Mouse (Mus musculus) adrenal gland (tissue): ENCODE results near the gene Nphp3.

Source experiments
- intact Hi-C: fragments of 180-260 bp; cut with DNase I; formaldehyde crosslinking; loops from one replicate; pipeline ENCODE4 v1.15.1; 2025
- long read RNA-seq, 2 experiments: library from polyadenylated mRNA; unstranded; transcript quantifications; one replicate each; pipeline ENCODE4 v2.0.0; 2020; ENCODE audit warnings: borderline replicate concordance in 1 of 2; ENCODE audit not compliant: insufficient replicate concordance in 1 of 2

Nphp3 gene
- long read RNA-seq, experiment 1, partial matches to known transcripts, result 1 of 1 reads
- long read RNA-seq, experiment 1, other reads (novel, unspliced or antisense), result 0 of 1 reads
- long read RNA-seq, experiment 2, partial matches to known transcripts, result 2 of 2 reads
- long read RNA-seq, experiment 2, other reads (novel, unspliced or antisense), result 0 of 2 reads

DNA sequence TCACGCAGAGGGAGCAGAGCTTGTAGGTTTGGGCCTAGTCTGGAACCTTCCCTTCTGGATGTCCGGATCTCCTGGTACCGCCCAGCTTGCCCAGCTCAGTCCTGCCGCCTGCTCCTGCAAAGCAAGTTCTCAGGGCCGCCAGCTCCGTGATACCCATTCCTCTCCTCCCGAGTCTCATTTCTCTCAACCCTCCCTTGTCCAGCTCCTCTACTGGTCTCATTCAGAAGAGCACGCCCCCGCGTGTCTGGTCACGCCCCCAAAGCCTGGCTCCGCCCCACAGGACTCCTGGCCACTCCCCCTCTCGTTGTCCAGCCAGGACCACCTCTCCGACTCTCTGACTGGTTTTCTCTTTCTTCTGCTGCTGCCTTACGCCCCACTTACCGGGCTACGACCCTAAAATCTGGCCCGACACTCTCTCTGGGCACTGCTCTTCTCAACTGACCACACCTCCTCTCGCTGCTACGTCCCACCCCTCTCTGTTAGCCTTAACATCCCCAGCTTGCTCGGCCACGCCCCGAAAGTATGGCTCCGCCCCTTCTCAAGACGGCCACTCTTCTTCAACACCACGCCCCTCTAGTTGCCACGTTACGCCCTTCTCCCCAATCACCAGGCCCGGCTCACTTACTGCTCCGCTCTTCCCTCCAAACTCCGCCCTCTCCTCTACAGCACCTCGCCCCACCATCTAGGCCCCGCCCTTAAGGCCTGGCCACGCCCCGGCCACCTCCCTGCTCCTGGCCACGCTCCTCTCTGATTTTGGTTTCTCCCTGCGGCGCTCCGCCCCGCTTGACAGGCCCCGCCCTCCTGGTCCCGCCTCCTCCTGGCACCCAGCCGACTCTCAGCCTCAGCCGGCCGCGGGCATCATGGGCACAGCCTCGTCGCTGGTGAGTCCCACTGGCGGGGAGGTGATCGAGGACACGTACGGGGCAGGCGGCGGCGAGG is at the start of gene Nphp3:
Gene Nphp3, plus strand, starts transcription at position 624 of the 939 bp plus-strand sequence.
- intact Hi-C loops, result no loop called here

DNA sequence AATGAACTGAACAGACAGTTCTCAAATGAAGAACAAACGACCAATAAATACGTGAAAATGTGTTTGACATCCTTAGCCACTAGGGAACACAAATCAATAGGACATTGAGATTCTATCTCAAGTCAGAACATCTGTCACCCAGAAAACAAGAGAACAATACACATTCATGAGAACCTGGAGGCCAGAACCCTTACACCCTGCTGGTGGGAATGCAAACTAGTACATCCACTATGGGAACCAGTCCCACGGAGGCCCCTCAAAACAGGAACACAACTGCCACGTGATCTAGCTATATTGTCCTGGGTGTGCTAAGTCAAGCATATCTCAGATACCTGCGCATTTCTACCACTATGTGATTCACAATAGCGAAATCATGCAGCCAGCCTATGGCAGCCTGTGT is 43.6 kb upstream of the Nphp3 start:
- intact Hi-C loops, result no loop called here

DNA sequence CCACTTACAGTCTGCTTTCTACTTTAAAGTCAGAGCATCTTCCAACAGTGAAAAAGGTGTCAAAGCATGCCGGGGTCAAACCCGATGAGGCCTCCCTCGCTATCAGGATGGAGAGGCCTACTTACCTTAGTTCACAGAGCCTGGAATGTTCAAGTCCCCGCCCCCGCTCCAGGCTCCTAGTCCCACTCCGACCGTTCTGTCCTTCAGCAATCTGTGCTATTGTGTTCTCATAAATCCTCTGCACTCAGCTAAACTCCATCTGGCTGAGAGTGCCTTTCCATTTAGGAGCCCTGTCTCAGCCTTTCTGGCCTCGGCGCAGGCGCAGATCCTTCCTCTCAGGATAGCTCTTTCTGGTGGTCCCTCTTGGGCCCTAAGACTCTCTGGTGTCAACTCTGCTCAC is 42.4 kb upstream of the Nphp3 start:
- intact Hi-C loops, result no loop called here

DNA sequence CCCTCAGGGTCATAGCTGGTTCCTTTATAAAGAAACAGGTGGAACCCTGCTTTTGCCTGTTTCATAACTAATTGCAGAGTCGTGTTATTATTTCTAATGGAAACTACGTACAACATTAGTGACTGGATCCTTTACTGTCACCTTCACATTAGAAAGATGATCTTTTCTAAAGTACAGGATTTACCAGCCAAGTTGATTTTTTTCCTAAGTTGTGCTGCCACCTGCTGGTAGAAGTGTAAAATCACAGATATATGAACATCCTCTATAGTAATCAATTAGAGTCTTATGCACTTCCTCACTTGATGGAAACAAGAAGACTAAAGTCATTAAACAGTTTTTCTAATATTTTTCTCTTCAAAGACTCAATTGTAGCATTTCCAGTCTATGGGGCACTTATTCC is 5.8 kb upstream of the Nphp3 start:
- intact Hi-C loops, result loop anchor here (2.0 to 5.0 kb wide), 3 partner anchors 234 to 506 kb away; partner anchors contain the start of gene Tmem108

DNA sequence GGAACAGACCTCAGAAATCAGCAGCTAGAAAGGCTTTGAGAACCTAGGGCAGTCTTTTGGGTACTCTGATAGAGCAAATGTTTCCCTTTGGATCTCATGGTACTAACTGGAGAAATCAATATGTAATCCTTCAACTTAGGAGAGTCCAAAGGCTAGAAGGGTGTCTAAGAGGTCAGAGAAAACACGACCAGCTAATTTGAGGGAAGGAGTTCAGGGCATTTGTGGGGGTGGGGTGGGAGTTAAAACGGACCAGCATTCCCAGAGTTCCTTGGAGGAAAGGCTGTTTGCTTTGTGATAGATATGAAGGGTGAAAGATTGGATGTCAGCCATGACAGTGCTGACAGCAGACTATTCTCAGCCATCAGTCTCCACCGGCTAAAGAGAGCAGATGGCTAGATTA is 1.7 kb upstream of the Nphp3 start:
- intact Hi-C loops, result no loop called here

DNA sequence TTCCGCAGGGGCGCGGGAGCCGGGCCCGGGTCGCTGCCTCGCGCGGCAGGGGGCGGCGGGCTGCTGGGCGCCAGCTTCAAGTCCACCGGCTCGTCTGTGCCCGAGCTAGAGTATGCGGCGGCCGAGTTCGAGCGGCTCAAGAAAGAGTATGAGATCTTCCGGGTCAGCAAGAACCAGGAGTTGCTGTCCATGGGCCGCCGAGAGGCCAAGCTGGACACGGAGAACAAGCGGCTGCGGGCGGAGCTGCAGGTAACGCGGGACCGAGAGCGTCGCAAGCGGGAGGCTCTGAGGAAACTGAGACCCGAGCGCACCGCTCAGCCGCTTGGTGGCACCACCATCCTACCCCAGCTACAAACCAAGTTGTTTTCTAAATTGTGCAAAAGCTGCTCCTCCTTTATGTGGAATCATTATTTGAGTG is 578 bp downstream of the Nphp3 start:
- intact Hi-C loops, result no loop called here

DNA sequence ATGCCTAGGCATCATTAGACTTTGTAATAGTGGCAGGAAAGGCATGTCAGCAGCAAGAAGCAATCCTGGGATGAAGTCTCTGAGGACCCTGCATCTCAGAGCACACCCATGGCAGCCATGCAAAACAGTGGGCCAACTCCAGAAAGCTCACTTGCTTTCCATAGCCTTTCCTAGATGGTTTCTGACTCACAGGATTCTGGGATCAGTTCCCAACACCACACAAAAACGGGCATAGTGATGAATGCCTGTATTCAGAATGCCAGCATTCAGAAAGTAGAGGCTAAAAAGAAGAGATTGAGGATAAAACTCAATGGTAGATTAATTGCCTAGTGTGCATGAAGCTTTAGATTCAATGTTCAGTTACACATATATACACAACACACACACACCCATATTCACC is 12.2 kb downstream of the Nphp3 start:
- intact Hi-C loops, result no loop called here

DNA sequence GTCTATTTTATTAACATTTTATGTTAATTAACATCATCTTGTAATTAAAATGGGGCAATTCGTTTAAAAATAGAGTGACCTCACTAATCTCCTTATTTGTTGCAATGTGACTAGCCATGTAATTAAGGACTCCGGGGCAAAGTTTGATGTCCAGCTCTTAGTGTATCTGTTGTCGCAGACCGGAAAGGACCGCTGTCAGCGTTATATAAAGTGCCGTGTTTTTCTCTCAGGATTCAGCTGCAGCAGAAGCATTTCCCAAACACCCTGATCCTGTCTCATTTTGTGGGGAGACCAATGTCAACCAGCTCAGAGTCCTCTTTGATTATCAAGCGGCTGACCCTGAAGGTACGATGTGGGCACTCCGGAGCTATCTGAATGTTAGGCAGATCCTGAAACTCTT is 18.7 kb downstream of the Nphp3 start:
- intact Hi-C loops, result no loop called here

DNA sequence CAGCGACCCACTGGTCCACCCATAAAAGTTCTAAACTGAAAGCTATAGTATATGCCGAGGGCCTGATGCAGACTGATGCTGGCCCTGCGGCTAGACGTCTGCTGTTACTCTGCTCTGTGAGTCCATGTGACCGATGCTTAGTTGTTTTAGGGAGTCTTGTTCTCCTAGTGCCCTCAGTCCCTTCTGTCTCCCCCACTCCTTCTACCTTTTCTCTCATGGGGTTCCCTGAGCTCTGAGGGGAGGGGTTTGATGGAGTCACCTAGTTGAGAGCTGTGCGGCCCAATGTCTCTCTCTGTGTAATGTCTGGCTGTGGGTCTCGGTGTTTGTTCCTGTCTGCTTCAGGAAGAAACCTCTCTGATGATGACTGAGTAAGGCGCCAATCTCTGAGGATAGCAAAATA is 24.8 kb downstream of the Nphp3 start:
- intact Hi-C loops, result no loop called here

DNA sequence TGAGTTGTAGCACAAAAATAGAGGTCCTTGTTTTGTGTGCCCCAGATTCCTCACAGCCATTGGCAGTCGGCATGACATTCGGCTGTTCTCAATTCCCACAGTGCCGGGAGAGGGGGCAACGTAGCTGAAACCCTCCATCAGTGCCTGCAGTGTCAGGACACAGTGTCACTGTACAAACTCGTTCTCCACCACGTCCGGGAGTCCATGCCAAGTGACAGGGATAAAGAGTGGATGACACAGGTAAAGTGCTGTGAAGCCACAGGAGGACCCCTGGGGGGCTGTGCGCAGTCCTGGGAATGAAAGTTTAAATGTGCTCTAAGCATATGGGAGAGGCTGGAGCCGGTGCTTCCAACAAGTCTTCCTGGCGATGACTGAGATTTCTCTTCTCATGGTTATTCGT is 27.5 kb downstream of the Nphp3 start:
- intact Hi-C loops, result no loop called here

DNA sequence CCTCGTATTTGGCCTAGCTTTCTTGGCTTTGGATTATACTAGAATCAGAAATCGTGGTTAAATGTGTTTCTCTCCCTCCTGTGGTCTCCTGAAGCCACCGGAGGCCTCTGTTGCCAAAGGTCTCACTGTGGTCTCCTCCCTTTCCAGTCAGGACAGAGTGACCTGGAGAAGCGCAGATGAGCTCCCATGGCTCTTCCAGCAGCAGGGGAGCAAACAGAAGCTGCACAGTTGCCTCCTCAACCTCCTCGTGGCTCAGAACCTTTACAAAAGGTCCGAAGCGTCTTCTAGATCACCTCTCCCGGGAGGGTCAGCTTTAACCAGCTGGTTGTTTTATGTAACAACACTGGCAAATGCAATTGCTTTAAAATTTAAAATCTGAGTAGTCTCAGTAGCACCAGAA is 31.9 kb downstream of the Nphp3 start:
- intact Hi-C loops, result no loop called here

DNA sequence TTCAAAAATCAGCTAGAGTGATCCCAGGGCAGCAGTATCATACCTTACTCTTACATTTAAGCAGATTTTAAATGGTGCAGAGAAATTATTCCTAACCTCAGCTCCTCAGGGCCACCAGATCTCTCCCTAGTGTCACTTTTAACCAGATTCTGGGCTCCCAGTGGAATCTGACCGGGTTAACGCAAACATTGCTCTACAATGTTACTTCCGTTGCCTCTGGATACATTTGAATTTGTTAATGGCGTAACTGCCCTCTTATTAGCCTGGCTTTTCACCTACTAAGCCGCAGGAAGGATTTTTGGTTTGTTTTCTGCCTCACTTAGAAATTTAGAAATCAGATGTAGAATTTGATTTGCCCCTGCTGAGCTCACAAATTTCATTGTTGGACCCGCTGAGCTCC is 32.4 kb downstream of the Nphp3 start:
- intact Hi-C loops, result no loop called here

DNA sequence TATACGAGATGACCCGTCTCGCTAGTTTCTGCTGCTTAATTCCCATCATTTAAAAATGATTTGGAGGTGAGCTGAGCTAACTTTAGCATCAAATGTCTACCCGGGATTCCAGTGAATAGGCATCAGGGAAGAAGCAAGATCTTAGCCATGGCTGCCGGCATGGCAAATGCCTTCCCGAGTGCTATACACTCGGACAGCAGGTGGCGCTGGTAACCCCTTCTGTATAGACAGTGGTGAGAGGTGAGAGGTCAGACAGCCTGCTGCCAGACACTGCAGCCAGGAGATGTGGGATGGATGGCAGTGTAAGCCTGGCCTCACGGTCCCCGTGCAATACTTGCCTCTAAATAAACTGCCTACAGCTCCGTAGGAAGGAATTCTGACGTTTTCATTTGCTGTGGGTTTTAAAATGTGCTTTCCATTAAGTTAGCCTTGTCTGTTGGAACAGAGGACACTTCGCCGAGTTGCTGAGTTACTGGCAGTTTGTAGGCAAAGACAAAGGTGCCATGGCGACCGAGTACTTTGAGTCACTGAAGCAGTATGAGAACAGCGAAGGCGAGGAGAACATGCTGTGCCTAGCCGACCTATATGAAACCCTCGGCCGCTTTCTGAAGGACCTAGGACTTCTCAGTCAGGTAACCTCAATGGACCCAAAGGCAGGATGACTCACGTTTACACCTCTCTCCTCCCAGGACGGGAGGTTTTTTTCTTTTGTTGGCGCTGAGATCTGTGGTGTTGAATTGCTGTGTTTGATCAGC is 33.1 kb downstream of the Nphp3 start:
- intact Hi-C loops, result no loop called here

DNA sequence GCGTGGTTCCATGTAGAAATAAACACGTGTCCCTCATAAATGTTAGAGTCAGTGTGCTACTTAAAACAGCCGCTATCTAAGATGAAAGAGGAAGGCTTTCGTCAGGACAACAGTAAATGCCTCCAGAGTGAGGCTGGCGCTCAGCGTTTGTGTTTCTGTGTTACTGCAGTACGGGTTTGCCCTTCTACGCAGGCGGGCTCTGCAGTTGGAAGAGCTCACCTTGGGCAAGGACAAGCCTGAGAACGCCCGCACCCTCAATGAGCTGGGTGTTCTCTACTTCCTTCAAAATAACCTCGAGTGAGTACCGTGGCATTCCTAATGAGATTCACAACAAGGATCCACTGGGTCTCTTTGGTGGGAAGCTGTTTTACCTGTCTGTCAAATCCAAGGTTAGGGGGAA is 35.9 kb downstream of the Nphp3 start:
- intact Hi-C loops, result no loop called here

DNA sequence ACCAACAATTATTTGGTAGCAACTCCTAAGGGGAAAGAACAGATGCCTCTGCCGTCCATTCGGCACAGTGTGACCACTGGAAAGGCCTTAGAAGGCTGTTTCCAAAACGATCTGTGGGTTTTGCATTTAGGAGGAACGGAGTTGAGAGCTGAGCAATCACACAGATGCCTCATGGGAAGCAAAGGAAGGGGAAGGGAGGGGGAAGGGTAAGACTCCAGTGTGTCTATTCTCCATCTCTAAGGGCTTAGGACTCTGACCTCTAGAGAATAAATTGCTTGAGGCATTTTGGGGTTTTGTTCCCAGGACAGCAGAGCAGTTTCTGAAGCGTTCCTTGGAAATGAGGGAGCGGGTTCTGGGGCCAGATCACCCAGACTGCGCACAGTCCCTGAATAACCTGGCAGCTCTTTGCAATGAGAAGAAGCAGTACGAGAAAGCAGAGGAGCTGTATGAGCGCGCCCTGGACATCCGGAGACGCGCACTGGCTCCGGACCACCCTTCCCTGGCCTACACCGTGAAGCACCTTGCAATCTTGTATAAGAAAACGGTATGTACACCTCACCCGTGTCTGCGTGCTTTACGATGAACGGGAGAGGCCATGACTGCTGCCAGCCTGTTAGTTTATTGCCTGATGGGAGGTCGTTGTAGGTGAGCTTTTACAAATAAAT is 36.8 kb downstream of the Nphp3 start:
- intact Hi-C loops, result no loop called here

DNA sequence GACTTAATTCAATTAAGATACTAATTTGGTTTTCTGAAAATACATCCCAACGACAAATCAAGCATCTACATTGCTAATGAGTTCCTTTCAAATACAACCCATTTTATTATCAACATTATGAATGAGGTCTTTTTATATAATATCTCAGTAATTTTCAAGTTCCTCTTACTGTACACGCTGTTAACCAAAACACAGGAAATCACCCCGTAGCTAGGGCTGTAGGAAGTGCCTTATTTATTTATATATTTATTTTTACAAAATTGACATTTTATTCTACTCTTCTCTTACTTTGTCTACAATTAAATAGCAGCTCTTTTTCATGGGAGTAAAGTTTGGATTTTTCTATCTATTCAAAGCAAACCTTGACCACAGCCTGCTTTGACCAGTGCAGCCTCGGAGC is 37.4 kb downstream of the Nphp3 start:
- intact Hi-C loops, result no loop called here

DNA sequence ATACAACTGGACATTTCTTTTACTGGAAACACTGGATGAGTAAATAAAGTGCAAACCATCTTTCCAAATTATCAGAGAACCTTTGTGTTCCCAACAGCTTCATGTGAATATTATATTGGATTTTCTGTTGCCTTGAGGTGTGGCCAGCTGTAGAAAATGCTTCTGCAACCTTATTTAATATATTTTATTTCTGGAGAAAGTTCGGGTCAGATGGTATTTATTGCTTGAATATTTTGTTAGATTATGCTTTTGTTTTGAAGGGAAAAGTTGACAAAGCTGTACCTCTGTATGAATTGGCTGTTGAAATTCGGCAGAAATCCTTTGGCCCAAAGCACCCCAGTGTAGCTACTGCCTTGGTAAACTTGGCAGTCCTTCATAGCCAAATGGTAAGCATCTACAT is 38.0 kb downstream of the Nphp3 start, which contains the start of gene Gm28305:
Gene Gm28305, plus strand, starts transcription at position 301 of the 400 bp plus-strand sequence.
- intact Hi-C loops, result no loop called here

DNA sequence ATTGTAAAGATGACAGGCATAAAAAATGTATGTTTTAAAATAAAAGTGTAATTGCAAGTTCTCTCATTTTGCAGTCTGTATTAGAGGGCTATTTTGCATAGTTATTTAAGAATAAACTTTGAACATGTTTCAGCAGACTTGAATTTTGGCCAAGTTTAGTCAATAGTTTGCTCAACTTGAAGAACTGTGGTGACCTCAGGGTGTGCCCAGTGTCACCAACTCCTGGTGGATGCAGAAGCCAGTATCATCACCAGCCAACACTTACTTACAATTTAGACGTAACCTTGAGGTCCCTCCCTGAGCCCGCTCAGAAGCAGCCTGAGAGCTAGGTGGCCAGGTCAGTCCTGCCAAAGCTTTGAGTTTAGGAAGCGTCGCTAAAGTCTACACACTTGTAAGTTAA is 41.3 kb downstream of the Nphp3 start:
- intact Hi-C loops, result no loop called here

DNA sequence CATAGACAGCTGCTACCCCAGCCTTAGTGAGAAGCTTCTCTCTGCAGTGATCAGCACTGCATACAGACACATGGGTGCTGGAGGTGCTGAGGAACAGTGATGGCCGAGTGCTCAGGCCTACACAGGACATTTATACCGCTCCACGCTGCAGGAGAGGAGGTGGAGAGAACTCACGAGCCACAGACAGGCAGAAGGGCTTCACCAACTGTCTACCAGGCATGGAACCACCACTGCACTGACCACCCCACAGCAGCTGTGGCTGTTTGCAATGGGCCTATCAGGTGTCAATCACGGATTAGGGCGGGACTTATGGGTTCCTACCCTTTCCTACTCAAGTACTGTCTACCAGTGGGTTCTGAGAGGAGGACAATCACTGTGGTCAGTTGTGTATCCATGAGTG is 48.7 kb downstream of the Nphp3 start:
- intact Hi-C loops, result no loop called here

DNA sequence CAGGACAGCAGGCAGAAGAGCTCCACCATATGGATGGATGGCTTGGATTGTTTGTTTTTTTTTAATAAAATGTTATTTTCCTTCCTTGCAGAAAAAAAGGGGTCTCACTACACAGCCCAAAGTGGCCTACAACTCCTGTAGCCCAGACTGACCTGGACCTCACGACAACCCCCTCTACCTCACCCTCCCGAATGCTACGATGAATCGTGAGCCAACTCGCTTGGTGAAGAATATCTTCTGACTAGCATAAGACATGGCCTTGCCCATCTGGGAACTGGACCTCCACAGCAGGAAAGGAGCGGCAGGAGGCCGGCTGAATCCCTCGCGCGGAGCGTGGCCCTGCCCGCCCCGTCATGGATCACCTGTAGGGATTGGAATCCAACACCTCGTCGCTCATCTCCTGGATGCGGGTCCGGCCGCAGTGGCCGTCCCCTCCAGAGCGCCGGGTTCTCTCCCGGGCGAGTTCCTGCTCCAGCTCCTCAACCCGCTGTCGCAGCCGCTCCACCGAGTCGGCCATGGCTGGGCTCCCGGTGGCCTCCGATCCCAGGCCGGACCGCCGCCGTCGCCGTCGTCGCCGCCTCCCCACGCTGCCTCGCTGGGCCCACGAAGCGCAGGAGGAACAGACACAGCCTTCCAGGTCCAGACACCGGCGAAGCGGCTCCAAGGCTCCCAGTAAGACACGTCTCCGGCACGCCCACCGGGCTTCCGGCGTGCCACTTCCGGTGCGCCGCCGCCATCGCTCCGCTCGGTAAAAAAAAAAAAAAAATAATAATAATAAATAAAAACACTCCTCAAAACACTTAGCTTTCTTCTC is 60.3 kb downstream of the Nphp3 start, which contains the start of gene Uba5:
Gene Uba5, minus strand, starts transcription at position 705 of the 814 bp plus-strand sequence.
- intact Hi-C loops, result no loop called here
